Mouse (Mus musculus): ENCODE results near the gene Ormdl2.
"Not testable (repeated sequence)": the region's sequence is repeated elsewhere in the genome, so short reads cannot be mapped to it uniquely, and the experiment has no call there.

The Ormdl2 gene

DNA sequence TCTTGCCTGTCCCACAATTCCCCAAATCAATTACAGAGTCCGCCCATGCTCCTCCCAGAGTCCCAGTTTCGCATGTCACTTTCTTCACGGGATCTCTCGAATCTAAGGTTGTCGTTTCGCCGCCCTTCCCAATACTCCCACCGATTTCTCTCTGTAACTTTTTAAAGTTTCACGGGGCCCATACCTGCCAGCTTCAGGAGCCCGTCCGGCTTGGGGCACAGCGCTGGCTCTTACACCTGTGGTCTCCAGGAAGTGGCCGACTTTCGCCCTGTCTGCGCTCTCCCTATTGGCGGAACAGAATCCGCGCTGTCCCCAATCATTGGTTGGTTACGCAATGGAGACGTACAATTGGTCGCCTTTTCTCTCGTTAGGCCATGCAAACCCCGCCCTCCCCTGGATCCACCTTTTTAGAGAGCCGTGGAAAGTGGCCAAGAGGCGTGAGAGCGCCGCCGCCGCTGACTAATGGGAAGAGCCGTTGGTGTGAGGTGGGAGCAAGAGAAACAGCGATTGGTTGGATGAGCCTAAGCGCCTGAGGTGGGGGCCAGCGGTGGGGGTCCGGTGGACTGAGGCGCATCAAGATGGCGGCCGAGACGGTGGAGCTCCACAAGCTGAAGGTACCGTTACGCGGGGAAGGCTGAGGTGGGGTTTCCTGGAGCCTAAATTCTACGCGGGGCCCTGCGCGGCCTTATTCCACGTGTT, at the start of gene Ormdl2:
Ormdl2 (minus strand) TSS at position 288 of the 699 bp plus-strand sequence.
- DNase-seq (ENCODE audit: low read depth, low spot score), result peak; percentile 99

DNA sequence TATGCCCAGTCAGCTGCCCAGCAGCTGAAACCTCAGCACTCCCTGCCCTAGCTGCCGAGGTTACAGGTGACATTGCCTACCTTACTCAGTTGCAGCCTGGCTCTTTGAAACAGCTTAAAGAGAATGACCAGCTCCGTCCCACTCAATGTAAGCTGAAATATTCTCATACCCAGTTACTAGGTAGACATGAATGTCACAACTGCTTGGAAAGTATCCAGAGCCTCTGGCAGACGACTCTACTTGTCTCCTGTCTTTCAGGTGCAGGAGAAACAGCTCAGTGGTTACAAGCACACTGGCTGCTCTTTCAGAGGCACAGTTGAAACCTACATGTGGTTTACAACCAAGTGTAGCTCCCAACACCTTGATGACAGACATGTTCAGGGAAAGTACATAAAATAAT, 48.9 kb upstream of the Ormdl2 start:
- no peak for DNase-seq (ENCODE audit: low read depth, low spot score)

DNA sequence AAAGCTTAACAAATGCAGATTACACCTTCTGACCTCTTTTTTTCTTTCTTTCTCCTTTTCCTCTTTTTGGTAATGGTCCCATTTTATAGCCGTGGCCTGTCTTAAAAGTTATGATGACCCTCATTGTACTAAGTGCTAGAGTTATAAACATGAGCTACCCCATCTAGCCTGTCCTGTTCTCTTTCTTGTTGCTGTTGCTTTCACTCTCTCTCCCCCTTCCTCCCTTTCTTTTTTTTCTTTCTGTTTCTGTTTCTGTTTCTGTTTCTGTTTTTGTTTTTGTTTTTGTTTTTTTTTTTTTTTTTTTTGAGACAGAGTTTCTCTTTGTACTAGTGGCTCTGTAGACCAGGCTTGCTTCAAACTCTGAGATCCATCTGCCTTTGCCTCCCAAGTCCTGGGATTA, 45.1 kb upstream of the Ormdl2 start:
- no peak for DNase-seq (ENCODE audit: low read depth, low spot score)

DNA sequence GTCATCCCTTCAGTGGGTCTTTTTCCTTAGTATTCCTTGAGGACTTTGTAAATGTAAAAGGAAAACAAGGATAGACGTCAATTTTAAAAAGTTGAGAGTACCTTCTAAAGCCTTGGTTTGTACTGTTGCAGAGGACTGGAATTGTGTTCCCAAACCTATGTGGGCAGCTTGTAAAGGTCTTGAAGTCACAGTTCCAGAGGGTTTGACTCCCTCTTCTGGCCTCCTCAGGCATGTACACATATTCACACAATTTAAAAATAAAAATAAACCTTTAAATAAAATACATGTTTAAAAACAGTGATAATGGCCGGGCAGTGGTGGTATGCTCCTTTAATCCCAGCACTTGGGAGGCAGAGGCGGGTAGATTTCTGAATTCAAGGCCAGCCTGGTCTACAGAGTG, 44.6 kb upstream of the Ormdl2 start:
- no peak for DNase-seq (ENCODE audit: low read depth, low spot score)

- DNase-seq (ENCODE audit: low read depth, low spot score), result no peak
Observed at GRCm38 (mm10) chr10:128861176-128861575, 39.7 kb upstream of the Ormdl2 start.

DNA sequence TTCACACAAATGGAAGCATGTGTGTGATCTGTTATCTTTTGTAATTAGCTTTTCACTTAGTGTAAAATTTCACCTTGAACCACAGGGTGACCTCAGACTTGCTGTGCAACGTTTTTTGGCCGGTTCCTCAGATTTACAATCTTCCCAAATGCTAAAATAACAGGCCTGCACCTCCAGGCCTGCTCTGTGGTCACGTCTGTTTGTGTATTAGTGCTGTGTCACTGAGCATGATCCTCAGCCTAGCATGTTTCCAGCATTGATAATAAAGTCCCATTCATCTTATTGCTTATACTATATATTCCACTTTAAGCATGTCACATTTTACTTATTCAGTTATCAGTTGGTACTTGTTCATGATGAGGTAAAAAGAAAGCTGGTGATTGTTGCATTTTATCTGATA, 28.9 kb upstream of the Ormdl2 start:
- DNase-seq (ENCODE audit: low read depth, low spot score), result no peak

DNA sequence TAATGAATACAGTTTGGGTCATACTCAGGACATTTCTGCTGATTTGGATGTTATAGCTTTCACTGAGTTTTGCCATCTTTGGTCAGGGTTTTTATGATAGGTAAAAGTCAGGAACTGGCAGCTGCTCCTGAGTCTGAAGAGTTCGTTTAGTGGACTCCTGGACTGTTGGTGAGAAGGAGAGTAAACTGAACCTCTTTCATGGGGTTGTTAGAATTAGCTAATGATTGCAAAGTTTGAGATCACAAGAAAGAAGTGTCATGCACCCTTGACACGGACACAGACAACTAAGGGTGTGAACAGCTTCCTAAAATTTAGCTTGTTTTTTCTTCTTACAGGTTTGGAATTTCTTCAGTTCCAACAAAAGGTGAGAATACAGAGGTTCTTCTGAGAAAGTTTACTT, 27.0 kb upstream of the Ormdl2 start:
- DNase-seq (ENCODE audit: low read depth, low spot score), result no peak

- DNase-seq (ENCODE audit: low read depth, low spot score), result no peak
Observed at GRCm38 (mm10) chr10:128846664-128847063, 25.2 kb upstream of the Ormdl2 start.

GRCm38 (mm10) chr10:128845516-128845915, 24.1 kb upstream of the Ormdl2 start:
- peak; percentile 47 for DNase-seq (ENCODE audit: low read depth, low spot score)

- DNase-seq (ENCODE audit: low read depth, low spot score), result no peak
Observed at GRCm38 (mm10) chr10:128843260-128843659, 21.8 kb upstream of the Ormdl2 start.

DNA sequence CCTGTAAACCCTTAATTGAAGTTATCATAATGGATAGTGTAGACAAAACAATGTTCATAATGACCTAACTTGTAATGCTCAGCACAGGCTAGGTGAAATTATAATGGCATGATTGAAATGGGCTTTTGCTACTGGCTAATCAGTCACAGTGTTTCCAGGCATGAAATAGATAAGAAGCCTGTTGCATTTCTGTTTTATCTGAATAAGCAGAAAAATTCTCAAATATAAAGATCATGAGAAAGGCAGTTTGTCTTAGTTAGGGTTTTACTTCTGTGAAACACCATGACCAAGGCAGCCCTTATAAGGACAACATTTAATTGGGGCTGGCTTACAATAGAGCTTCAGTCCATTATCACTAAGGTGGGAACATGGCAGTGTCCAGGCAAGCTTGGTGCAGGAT, 19.2 kb upstream of the Ormdl2 start:
- no peak for DNase-seq (ENCODE audit: low read depth, low spot score)

- no peak for DNase-seq (ENCODE audit: low read depth, low spot score)
Observed at GRCm38 (mm10) chr10:128839434-128839833, 18.0 kb upstream of the Ormdl2 start.

DNA sequence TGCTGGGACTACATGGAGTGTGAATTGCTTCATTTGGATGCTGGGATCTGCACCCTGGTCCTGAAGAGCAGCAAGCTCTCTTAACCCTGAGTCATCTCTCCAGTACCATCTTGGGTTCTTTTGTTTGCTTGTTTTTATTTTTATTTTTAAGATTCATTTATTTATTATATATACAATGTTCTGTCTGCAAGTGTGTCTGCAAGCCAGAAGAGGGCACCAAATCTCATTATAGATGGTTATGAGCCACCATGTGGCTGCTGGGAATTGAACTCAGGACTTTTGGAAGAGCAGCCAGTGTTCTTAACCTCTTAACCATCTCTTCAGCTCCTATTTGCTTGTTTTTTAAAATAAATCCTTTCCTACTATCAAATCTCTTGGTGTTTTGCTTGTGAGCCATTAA, 16.0 kb upstream of the Ormdl2 start:
- DNase-seq (ENCODE audit: low read depth, low spot score), result no peak

DNA sequence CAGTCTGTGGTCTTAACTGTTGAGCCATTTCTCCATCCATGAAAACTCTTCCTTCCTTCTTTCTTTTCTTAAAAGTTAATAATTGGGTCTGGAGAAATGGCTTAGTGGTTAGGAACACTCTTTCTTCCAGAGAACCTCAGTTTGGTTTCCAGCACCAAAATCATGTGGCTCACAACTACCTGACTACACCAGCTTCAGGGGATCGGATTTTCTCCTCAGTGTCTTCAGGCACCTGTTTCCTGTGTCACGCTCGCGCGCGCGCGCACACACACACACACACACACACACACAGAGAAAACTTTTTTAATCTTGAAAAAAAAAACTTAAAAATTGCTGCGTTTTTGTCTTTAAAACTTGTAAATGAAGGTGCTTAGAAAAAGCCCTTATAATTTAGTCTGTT, 2.4 kb upstream of the Ormdl2 start:
- no peak for DNase-seq (ENCODE audit: low read depth, low spot score)

DNA sequence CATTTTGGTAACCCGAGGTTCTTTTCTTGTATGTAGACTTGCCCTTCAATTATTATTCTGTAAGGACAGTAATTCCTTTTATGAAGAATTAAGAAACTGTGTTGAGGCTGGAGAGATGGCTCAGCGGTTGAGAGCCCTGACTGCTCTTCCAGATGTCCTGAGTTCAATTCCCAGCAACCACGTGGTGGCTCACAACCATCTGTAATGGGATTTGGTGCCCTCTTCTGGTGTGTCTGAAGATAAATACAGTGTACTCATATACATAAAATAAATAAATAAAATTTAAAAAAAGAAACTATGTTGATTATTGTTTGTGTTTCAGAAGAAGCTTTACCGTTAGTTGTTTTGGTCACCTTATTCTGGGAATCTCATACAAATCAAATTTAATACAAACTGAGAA, 1.6 kb upstream of the Ormdl2 start:
- DNase-seq (ENCODE audit: low read depth, low spot score), result not testable (repeated sequence)

- DNase-seq (ENCODE audit: low read depth, low spot score), result peak; percentile 22
Observed at GRCm38 (mm10) chr10:128822135-128822534, 690 bp upstream of the Ormdl2 start.

DNA sequence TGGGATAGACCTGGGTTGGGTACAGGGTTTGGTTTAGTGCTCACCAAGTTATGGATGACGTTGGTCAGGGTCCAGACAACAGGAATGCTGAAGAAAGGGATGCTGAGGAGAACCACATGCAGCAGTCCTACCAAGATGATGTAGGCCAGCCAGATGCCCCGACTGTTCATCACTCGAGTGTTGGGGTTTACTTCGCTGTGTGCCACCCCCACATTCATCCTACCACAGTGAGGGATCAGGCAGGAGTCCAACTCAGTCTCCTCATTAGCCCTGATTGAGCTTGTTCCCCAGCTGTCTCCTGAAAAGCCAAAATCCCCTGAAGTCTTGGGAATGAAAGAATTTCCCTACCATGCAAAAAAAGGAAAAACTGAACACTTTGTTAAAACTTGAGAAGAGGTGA, 1.2 kb downstream of the Ormdl2 start:
- no peak for DNase-seq (ENCODE audit: low read depth, low spot score)

DNA sequence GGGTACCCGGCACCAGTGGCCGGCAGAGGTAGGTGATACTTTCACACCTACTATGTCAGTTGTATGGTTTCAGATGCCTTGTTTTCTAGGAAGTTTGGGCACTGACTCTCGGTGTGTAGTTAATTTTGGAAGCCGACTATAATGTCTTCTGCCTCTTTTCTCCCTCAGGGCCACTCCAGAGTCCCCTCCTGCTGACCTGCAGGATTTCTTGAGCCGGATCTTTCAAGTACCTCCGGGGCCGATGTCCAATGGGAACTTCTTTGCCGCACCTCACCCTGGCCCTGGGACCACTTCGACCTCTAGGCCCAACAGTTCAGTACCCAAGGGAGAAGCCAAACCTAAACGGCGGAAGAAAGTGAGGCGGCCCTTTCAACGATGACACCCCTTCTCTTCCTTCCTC, 4.4 kb downstream of the Ormdl2 start, which contains the start of gene Sarnp:
Sarnp (plus strand) TSS at position 301 of the 400 bp plus-strand sequence.
- no peak for DNase-seq (ENCODE audit: low read depth, low spot score)

- DNase-seq (ENCODE audit: low read depth, low spot score), result no peak
Observed at GRCm38 (mm10) chr10:128807018-128807417, 14.4 kb downstream of the Ormdl2 start.

- no peak for DNase-seq (ENCODE audit: low read depth, low spot score)
Observed at GRCm38 (mm10) chr10:128806086-128806485, 15.4 kb downstream of the Ormdl2 start.

DNA sequence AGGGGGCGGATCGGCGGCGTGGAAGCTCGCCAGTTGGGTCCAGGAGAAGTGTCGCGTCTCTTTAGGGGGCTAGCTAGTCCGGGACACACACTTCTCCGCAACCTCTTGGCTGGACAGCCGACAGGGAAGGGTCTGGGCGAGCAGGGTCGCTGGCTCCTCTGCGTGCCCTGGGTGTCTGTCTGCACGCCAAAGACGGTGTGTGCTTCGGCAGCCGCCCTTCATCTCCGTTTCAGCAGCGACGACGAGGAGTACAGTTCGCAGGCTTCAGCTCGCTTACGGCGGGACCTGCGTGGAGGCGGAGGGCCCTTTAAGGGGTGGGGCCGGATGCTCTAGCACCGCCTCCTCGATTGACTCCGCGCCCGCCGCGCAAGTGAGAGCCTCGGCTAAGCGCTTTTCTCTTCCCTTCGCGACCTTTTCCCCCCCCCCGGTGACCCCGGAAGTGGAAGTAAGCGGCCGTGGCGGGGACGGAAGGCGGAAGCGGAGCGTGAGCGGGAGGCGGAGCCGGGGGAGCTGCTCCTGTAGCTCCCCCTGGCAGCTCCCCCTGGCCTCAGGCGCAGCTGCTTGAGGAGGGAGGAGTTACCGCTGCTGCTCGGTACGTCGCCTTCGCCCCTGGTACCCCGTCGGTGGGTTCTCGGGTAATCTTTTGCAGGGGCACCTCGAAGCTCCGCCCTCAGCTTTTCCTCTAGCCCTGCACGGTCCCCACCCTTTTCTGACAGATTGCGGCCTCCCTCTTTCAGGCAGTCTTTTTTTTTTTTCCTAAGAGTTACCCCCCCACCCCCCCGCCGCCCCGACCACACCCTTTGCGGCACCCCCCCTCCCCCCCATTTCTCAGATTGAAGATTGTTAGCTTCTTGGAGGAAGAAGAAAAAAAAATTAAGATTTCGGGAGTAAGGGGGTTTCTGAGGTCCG, 16.1 kb downstream of the Ormdl2 start:
- DNase-seq (ENCODE audit: low read depth, low spot score), result peak; percentile 98

- peak; percentile 78 for DNase-seq (ENCODE audit: low read depth, low spot score)
Observed at GRCm38 (mm10) chr10:128804271-128805091, 17.0 kb downstream of the Ormdl2 start, which contains the start of gene Tmem198b. TSS of gene Tmem198b (minus strand) at chr10:128804370.
